Mouse (Mus musculus): ENCODE results near the gene Ascl3. TPM values are rescaled to one million over a fixed set of nuclear protein-coding genes. Genes with fewer than 3 reads are reported as not detected.
A peak's percentile ranks its signal among the peaks of the same experiment; 100 is the strongest.

The Ascl3 gene
- polyA plus RNA-seq, 1 experiment from 2014 or later = 0.56 TPM

DNA sequence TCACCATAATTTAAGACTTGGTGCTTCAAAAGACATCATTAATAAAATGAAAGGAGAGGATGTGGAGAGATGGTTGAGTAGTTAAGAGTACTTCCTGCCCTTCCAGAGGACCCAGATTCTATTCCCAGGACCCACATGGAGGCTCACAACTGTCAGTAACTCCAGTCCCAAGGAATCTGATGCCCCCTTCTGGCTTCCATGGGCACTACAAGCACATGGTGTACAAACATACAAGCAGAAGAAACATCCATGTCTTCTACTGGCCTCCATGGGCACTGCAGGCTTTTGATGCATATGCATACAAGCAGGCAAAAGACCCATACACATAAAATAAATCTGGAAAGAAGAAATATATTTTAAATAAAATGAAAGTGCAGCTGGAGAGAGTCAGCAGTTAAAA, 31.3 kb downstream of the Ascl3 start:
- Histone ChIP-seq H3K4me2 (replicated peaks; ENCODE audit: low read depth) (no peak overlapping the region), H3K9ac (ENCODE audit: low read length) (no peak overlapping the region), H3K27me3 (ENCODE audit: control insufficient read depth, insufficient read depth, low read length) (no peaks in the 10 kb centered on the region), H3K4me3 (ENCODE audit: low read depth, low read length) (no peak overlapping the region), H3K9me3 (ENCODE audit: control insufficient read depth, low read length) (no peaks in the 10 kb centered on the region), H3K36me3 (ENCODE audit: control insufficient read depth, insufficient read depth, low read length) (no peaks in the 10 kb centered on the region), H3K4me1 (replicated peaks; ENCODE audit: control insufficient read depth, insufficient read depth) (no peaks in the 10 kb centered on the region), H3K27ac (replicated peaks) (no peak overlapping the region)
- no peak for DNase-seq (ENCODE audit: low spot score)
- no peak for ATAC-seq (ENCODE audit: low FRiP score, low TSS enrichment)
- TF ChIP-seq CTCF (IDR thresholded peaks at IDR 0.05; ENCODE audit: low read depth) (peak; percentile 47), EP300 (optimal IDR thresholded peaks at IDR 0.05) (no peak)

DNA sequence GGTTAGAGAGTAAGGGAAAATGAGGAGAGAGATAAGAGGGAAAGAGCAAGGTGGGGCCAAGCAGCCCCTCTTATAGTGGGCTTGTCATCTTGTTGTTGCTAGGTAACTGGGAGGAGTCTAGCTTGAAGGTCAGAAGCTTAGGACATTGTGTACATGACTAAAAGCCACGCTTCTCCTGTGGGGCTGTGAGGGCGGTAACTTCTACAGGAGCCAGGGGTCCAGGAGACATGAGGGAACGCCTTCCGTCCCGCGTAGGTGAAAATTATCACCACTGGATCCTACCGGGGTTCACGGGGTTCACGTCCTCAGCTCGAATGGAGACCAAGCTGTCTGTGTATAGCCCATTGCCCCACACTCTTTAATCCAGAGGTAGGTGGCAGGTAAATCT, 36.2 kb downstream of the Ascl3 start:
- H3K4me2 ChIP-seq (replicated peaks; ENCODE audit: low read depth) = no peak overlapping the region
- no peak for DNase-seq (ENCODE audit: low spot score)
- TF ChIP-seq CTCF (IDR thresholded peaks at IDR 0.05; ENCODE audit: low read depth) = no peak
- TF ChIP-seq EP300 (optimal IDR thresholded peaks at IDR 0.05) = no peak
- ATAC-seq (ENCODE audit: low FRiP score, low TSS enrichment) = no peak
- H3K27me3 ChIP-seq (ENCODE audit: control insufficient read depth, insufficient read depth, low read length) = no peaks in the 10 kb centered on the region
- no peaks in the 10 kb centered on the region for H3K9me3 ChIP-seq (ENCODE audit: control insufficient read depth, low read length)
- H3K9ac ChIP-seq (ENCODE audit: low read length) = no peak overlapping the region
- H3K36me3 ChIP-seq (ENCODE audit: control insufficient read depth, insufficient read depth, low read length) = no peaks in the 10 kb centered on the region
- H3K27ac ChIP-seq (replicated peaks) = no peak overlapping the region
- 90% methylated on average over 10 of the region's 10 CpGs for WGBS
- no peak overlapping the region for H3K4me3 ChIP-seq (ENCODE audit: low read depth, low read length)
- H3K4me1 ChIP-seq (replicated peaks; ENCODE audit: control insufficient read depth, insufficient read depth) = no peaks in the 10 kb centered on the region

DNA sequence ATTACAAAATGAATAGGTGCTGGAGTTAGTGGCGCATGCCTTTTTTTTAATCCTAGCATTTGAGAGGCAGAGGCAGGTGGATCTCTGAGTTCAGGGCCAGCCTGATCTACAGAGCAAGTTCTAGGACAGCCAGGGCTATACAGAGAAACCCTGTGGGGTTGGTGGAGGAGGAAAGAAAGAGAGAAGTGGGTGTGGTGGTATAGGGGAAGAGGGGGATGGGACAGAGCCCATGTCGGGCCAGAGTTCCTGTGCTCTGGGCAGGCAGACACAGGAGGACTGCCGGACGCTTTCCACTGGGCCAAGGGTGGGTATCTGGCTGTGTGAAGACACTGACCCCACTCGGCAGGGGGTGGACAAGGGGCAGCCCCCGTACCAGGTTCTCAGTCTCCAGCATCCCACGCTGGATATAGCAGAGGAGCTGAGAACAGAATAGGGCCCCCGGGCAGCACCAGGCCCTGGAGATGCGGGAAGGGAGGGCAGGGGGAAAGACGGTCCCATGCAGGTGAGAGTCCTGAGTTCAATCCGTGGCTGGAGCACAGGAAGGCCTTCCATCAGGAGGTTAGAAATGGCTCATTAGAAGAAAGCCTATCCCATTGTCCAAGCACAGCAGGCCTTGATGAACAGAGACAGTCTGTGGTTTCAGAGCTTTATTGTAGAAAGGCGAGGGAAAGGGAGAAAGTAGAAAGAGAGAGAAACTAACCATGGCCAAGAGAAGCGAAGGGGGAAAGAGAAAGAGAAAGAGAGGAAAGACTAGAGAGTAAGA, 36.8 kb downstream of the Ascl3 start:
- H3K4me2 ChIP-seq (replicated peaks; ENCODE audit: low read depth) = no peak overlapping the region
- ATAC-seq (ENCODE audit: low FRiP score, low TSS enrichment) (no peak), DNase-seq (ENCODE audit: low spot score) (no peak)
- no peaks in the 10 kb centered on the region for H3K4me1 ChIP-seq (replicated peaks; ENCODE audit: control insufficient read depth, insufficient read depth)
- no peaks in the 10 kb centered on the region for H3K9me3 ChIP-seq (ENCODE audit: control insufficient read depth, low read length)
- 84% methylated on average over 13 of the region's 13 CpGs for WGBS
- no peaks in the 10 kb centered on the region for H3K27me3 ChIP-seq (ENCODE audit: control insufficient read depth, insufficient read depth, low read length)
- H3K36me3 ChIP-seq (ENCODE audit: control insufficient read depth, insufficient read depth, low read length) = no peaks in the 10 kb centered on the region
- TF ChIP-seq CTCF (IDR thresholded peaks at IDR 0.05; ENCODE audit: low read depth) (no peak), EP300 (optimal IDR thresholded peaks at IDR 0.05) (no peak)
- no peak overlapping the region for H3K4me3 ChIP-seq (ENCODE audit: low read depth, low read length)
- H3K9ac ChIP-seq (ENCODE audit: low read length) = no peak overlapping the region
- H3K27ac ChIP-seq (replicated peaks) = no peak overlapping the region

DNA sequence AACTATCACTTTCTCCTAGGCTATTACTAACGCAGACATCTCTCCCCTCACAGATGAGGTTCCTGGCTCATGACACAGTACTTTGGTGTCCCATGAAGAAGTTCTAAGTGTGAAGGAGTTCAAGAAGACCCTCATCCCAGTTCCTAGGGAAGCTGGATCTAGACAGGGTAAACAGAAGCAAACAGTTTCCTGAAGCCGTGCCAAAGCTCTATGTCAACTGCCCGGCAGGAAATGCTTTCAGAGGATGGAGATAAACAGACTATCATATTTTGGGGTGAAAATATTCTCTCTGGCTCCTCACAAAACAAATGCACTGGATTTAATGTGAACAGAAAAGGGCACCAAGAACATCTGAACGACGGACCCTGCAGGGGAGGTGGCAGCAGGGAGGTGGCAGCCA, 40.6 kb downstream of the Ascl3 start:
- no peak overlapping the region for H3K27ac ChIP-seq (replicated peaks)
- 55% methylated on average over 5 of the region's 5 CpGs for WGBS
- ATAC-seq (ENCODE audit: low FRiP score, low TSS enrichment) = no peak

DNA sequence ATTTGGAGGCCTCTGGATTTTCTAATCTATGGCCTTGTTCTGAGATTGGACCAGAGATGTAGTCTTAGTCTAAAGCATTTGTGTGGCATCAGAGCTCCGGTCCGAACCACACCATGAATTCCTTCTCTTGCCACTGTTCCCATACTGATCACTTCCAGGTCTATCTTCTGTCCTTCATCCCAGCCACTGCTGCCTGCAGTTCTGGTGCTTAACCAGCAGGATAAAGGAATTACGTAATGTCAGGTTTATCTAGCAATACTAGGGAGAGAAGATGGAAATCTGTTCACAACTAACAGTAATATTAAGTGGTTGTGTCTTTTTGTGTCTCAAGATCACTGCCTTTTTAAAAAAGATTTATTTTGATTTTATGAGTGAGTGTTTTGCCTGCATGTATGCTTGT, 41.4 kb downstream of the Ascl3 start:
- TF ChIP-seq EP300 (optimal IDR thresholded peaks at IDR 0.05) = no peak
- TF ChIP-seq CTCF (IDR thresholded peaks at IDR 0.05; ENCODE audit: low read depth) = peak; percentile 62
- Histone ChIP-seq H3K4me3 (ENCODE audit: low read depth, low read length) (no peak overlapping the region), H3K9me3 (ENCODE audit: control insufficient read depth, low read length) (no peaks in the 10 kb centered on the region), H3K27me3 (ENCODE audit: control insufficient read depth, insufficient read depth, low read length) (no peaks in the 10 kb centered on the region), H3K4me2 (replicated peaks; ENCODE audit: low read depth) (no peak overlapping the region), H3K9ac (ENCODE audit: low read length) (no peak overlapping the region), H3K36me3 (ENCODE audit: control insufficient read depth, insufficient read depth, low read length) (no peaks in the 10 kb centered on the region), H3K4me1 (replicated peaks; ENCODE audit: control insufficient read depth, insufficient read depth) (0 out of 2 replicates have a peak, but pooled peaks cover 3% of the 10 kb centered on the region), H3K27ac (replicated peaks) (no peak overlapping the region)
- DNase-seq (ENCODE audit: low spot score) (no peak), ATAC-seq (ENCODE audit: low FRiP score, low TSS enrichment) (no peak)
- WGBS = 92% methylated on average over 3 of the region's 3 CpGs

More for the DNA sequence above, 40.6 kb downstream of the Ascl3 start:
- no peak for TF ChIP-seq CTCF (IDR thresholded peaks at IDR 0.05; ENCODE audit: low read depth)
- no peak for TF ChIP-seq EP300 (optimal IDR thresholded peaks at IDR 0.05)
- Histone ChIP-seq H3K4me3 (ENCODE audit: low read depth, low read length) (no peak overlapping the region), H3K27me3 (ENCODE audit: control insufficient read depth, insufficient read depth, low read length) (no peaks in the 10 kb centered on the region), H3K4me2 (replicated peaks; ENCODE audit: low read depth) (no peak overlapping the region), H3K4me1 (replicated peaks; ENCODE audit: control insufficient read depth, insufficient read depth) (0 out of 2 replicates have a peak, but pooled peaks cover 3% of the 10 kb centered on the region), H3K9me3 (ENCODE audit: control insufficient read depth, low read length) (no peaks in the 10 kb centered on the region), H3K36me3 (ENCODE audit: control insufficient read depth, insufficient read depth, low read length) (no peaks in the 10 kb centered on the region), H3K9ac (ENCODE audit: low read length) (no peak overlapping the region)
- no peak for DNase-seq (ENCODE audit: low spot score)

DNA sequence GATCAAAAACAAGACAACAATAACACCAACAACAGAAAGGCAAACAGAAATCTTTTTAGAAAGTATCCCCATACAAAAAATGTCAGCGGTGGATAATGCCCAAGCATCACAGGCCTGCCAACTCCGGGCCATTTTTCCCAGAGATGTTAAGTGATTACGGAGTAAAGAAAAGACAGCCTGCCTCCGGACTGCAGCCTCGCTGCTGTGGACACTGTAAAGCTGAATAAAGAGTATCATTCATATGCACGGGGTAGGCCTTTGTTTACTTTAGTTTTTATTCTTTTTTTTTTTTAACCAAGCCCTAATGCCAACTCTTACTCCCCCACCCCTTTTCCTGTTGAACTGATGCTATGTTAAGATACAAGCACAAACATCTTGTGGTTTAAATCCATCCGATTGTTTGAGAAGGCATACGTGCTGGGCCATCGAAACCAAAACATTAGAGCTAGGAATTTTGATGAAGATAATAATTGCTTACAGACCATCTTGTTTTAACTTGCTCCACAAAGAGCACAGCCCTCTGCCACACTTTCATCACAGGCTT, 44.9 kb downstream of the Ascl3 start:
- H3K36me3 ChIP-seq (ENCODE audit: control insufficient read depth, insufficient read depth, low read length) = no peaks in the 10 kb centered on the region
- WGBS = 19% methylated on average over 9 of the region's 9 CpGs
- no peak overlapping the region for H3K4me2 ChIP-seq (replicated peaks; ENCODE audit: low read depth)
- no peaks in the 10 kb centered on the region for H3K9me3 ChIP-seq (ENCODE audit: control insufficient read depth, low read length)
- no peaks in the 10 kb centered on the region for H3K27me3 ChIP-seq (ENCODE audit: control insufficient read depth, insufficient read depth, low read length)
- H3K27ac ChIP-seq (replicated peaks) = no peak overlapping the region
- H3K4me3 ChIP-seq (ENCODE audit: low read depth, low read length) = no peak overlapping the region
- 0 out of 2 replicates have a peak, but pooled peaks cover 3% of the 10 kb centered on the region for H3K4me1 ChIP-seq (replicated peaks; ENCODE audit: control insufficient read depth, insufficient read depth)
- H3K9ac ChIP-seq (ENCODE audit: low read length) = no peak overlapping the region
- ATAC-seq (ENCODE audit: low FRiP score, low TSS enrichment) = no peak
- DNase-seq (ENCODE audit: low spot score) = no peak
- TF ChIP-seq EP300 (optimal IDR thresholded peaks at IDR 0.05) (no peak), CTCF (IDR thresholded peaks at IDR 0.05; ENCODE audit: low read depth) (no peak)

Measured in stomach, postnatal 0 days (tissue).